Comparison of ENCODE assay signal across 8 mouse cellular contexts in genomic region chr7:48138248-48138702, GRCm38 (mm10). TPM values are rescaled to one million over a fixed set of nuclear protein-coding genes. Genes with fewer than 3 reads are reported as not detected.
A peak's percentile ranks its signal among the peaks of the same experiment; 100 is the strongest.
DNase-seq lines count a peak whose midpoint lies in the region; ATAC-seq and TF ChIP-seq lines count a peak whose summit lies in the region.
"Had no signal": no experiment of that assay in that cellular context is flagged by ENCODE, and none has a peak within 500 bp of the region (broad histone marks: within the 10 kb centered on the region; RNA-seq: fewer than 3 reads in every experiment).

No protein-coding gene starts in this region.

- H3K36me3 ChIP-seq in ES-Bruce4 (ENCODE audit: control insufficient read depth, insufficient read depth, low read length, poor library complexity, severe bottlenecking), result no peaks in the 10 kb centered on the region
- H3K36me3 ChIP-seq in forebrain, embryonic 15.5 days, result no peaks in the 10 kb centered on the region
- H3K36me3 ChIP-seq in liver, embryonic 15.5 days (replicated peaks), result no peaks in the 10 kb centered on the region
- H3K36me3 ChIP-seq in neural tube, embryonic 11.5 days (ENCODE audit: control insufficient read depth, insufficient read depth, low read length), result no peaks in the 10 kb centered on the region

- no peaks in the 10 kb centered on the region; the same call in 1 of the 2 replicates for H3K27me3 ChIP-seq in ES-Bruce4 (ENCODE audit: control insufficient read depth, insufficient read depth, low read length, poor library complexity, severe bottlenecking)
- no peaks in the 10 kb centered on the region for H3K27me3 ChIP-seq in forebrain, embryonic 15.5 days
- no peaks in the 10 kb centered on the region for H3K27me3 ChIP-seq in liver, embryonic 15.5 days
- no peaks in the 10 kb centered on the region for H3K27me3 ChIP-seq in neural tube, embryonic 11.5 days (ENCODE audit: control insufficient read depth, insufficient read depth, low read length)

- TF ChIP-seq CTCF in ES-Bruce4 (IDR thresholded peaks at IDR 0.05; ENCODE audit: low read depth, low read length), result no peak

- no peak for TF ChIP-seq POLR2A in ES-Bruce4 (IDR thresholded peaks at IDR 0.05; ENCODE audit: insufficient read depth, low read length)

- H3K9me3 ChIP-seq in ES-Bruce4 (replicated peaks; ENCODE audit: control insufficient read depth, insufficient read depth, low read length, poor library complexity, severe bottlenecking), result 0 out of 2 replicates have a peak, but pooled peaks cover 2% of the 10 kb centered on the region
- no peaks in the 10 kb centered on the region for H3K9me3 ChIP-seq in forebrain, embryonic 15.5 days
- H3K9me3 ChIP-seq in liver, embryonic 15.5 days (replicated peaks), result no peaks in the 10 kb centered on the region
- no peaks in the 10 kb centered on the region for H3K9me3 ChIP-seq in neural tube, embryonic 11.5 days (ENCODE audit: control insufficient read depth, low read length)

- peak; percentile 75 for ATAC-seq in forebrain, embryonic 15.5 days (replicated peaks)
- no peak for ATAC-seq in liver, embryonic 15.5 days (ENCODE audit: insufficient read depth)
- peak; percentile 69 for ATAC-seq in neural tube, embryonic 11.5 days (ENCODE audit: insufficient read depth, low FRiP score, low TSS enrichment)

- no peak for TF ChIP-seq EP300 in ES-Bruce4 (IDR thresholded peaks at IDR 0.05; ENCODE audit: insufficient read depth, low read depth, low read length)

- WGBS in forebrain, embryonic 15.5 days, result under 1% methylated on average over 17 of the region's 17 CpGs
- under 1% methylated on average over 17 of the region's 17 CpGs for WGBS in liver, embryonic 15.5 days (ENCODE audit: insufficient replicate concordance)
- WGBS in neural tube, embryonic 11.5 days, result 2% methylated on average over 17 of the region's 17 CpGs

- H3K9ac ChIP-seq in ES-Bruce4 (ENCODE audit: low read depth, poor library complexity, severe bottlenecking), result peak overlapping the region; percentile 77
- peak overlapping the region; percentile 70 for H3K9ac ChIP-seq in forebrain, embryonic 15.5 days (replicated peaks)
- H3K9ac ChIP-seq in liver, embryonic 15.5 days, result no peak overlapping the region
- H3K9ac ChIP-seq in neural tube, embryonic 11.5 days (ENCODE audit: low read length), result peak overlapping the region; percentile 70

- peak overlapping the region; percentile 85 for H3K4me2 ChIP-seq in forebrain, embryonic 15.5 days (replicated peaks)
- H3K4me2 ChIP-seq in liver, embryonic 15.5 days, result peak overlapping the region; percentile 74
- H3K4me2 ChIP-seq in neural tube, embryonic 11.5 days (ENCODE audit: low read depth), result peak overlapping the region; percentile 60

- H3K4me3 ChIP-seq in ES-Bruce4 (ENCODE audit: low read depth, low read length), result peak overlapping the region; percentile 93
- peak overlapping the region; percentile 72 for H3K4me3 ChIP-seq in forebrain, embryonic 15.5 days
- peak overlapping the region; percentile 54 for H3K4me3 ChIP-seq in liver, embryonic 15.5 days (replicated peaks)
- peak overlapping the region; percentile 57 for H3K4me3 ChIP-seq in neural tube, embryonic 11.5 days (ENCODE audit: low read depth, low read length)

- no peak overlapping the region for H3K27ac ChIP-seq in ES-Bruce4 (ENCODE audit: insufficient read depth, low read length)
- peak overlapping the region; percentile 89 for H3K27ac ChIP-seq in forebrain, embryonic 15.5 days (replicated peaks)
- H3K27ac ChIP-seq in liver, embryonic 15.5 days (replicated peaks), result no peak overlapping the region
- peak overlapping the region; percentile 65; the same call in 1 of the 2 replicates for H3K27ac ChIP-seq in neural tube, embryonic 11.5 days (ENCODE audit: low read depth, low read length)

- peak; percentile 21 for DNase-seq in adrenal gland, adult 8-10 months
- DNase-seq in induced T-regulatory cell, adult 2 months (ENCODE audit: low read depth), result peak; percentile 64
- DNase-seq in neural tube, embryonic 11.5 days (ENCODE audit: low spot score), result peak; percentile 76
- DNase-seq in c-Kit-positive CD71-positive TER-119-positive erythroid progenitor cells, embryonic 14.5 days (ENCODE audit: low spot score), result no peak

- H3K4me1 ChIP-seq in ES-Bruce4 (ENCODE audit: control insufficient read depth, insufficient read depth, low read length), result no peaks in the 10 kb centered on the region
- peaks cover 4% of the 10 kb centered on the region for H3K4me1 ChIP-seq in forebrain, embryonic 15.5 days
- H3K4me1 ChIP-seq in liver, embryonic 15.5 days (replicated peaks), result peaks cover 3% of the 10 kb centered on the region; the same call in 1 of the 2 replicates
- no peaks in the 10 kb centered on the region for H3K4me1 ChIP-seq in neural tube, embryonic 11.5 days (ENCODE audit: control insufficient read depth, insufficient read depth, low read length)

RNA-seq across cellular contexts. Expression of gene Mrgprb5, which starts 30.5 kb away (rescaled TPM):
- not detected in 2 replicates for polyA plus RNA-seq in ES-Bruce4 (2011; ENCODE audit: insufficient read depth, insufficient read length, low read depth, missing spikeins)
- total RNA-seq in adrenal gland, adult 8-10 months (2022), result not detected
- not detected in 2 replicates for polyA plus RNA-seq in forebrain, embryonic 15.5 days (2015; fragmentation: Nextera tagmentation; extraction: Ambion mirVana)
- polyA plus RNA-seq in liver, embryonic 15.5 days (2015; fragmentation: Nextera tagmentation; extraction: Ambion mirVana), result not detected in 2 replicates
- not detected in 2 replicates for polyA plus RNA-seq in neural tube, embryonic 11.5 days (2014; fragmentation: Nextera tagmentation; extraction: Ambion mirVana)
- polyA plus RNA-seq: frontal cortex, adult 2 months had no signal

Comparison
In these comparisons a context has a peak if more than half of its experiments do, and no peak if none do; other contexts are left out.
1. H3K27ac ChIP-seq: peak in forebrain, embryonic 15.5 days (single experiment) and neural tube, embryonic 11.5 days (single experiment); none in ES-Bruce4 (single experiment) and liver, embryonic 15.5 days (single experiment).
2. Peak in every context shown above with its lines, with median percentiles within 50 percentile points of each other: H3K4me3 ChIP-seq and H3K4me2 ChIP-seq.